12 mouse cellular contexts compared by ENCODE assay signal in the genomic region with DNA sequence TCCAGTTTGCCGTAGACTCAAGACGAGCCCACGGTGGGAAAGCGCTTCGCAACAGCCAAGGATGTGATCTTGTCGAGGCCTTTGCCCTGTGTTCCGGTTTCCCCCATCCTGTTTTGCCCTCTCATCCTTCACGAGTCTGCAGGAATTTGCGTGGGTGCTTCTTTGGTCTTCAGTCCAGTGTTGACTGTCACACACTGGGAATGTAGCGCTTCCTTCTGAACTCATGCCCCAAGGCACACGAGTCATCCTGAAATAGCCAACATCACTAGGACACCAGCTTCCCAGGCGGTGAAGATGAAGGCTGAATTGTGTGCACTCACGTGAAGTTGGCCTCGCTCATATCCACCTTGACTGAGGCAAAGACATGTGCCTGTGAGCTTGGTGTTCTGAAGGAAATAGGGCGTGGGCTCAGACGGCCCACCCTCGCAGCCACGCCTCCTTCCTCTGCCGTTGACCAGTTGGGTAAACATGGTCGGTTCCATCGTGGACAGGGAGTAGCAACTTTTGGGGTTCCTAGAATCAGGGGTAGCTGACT.
"Had no signal": no experiment of that assay in that cellular context is flagged by ENCODE, and none has a peak within 500 bp of the region (broad histone marks: within the 10 kb centered on the region; RNA-seq: fewer than 3 reads in every experiment).

No protein-coding gene starts in this region.

- H3K27ac ChIP-seq: intestine, embryonic 15.5 days; kidney, embryonic 15.5 days; limb, embryonic 12.5 days; liver, embryonic 14.5 days; midbrain, embryonic 10.5 days; neural tube, embryonic 15.5 days had no signal

- H3K27me3 ChIP-seq: intestine, embryonic 15.5 days; kidney, embryonic 15.5 days; limb, embryonic 12.5 days; neural tube, embryonic 15.5 days had no signal

- H3K36me3 ChIP-seq: intestine, embryonic 15.5 days; kidney, embryonic 15.5 days; limb, embryonic 12.5 days; midbrain, embryonic 10.5 days; neural tube, embryonic 15.5 days had no signal

- H3K4me1 ChIP-seq: intestine, embryonic 15.5 days; kidney, embryonic 15.5 days; limb, embryonic 12.5 days; neural tube, embryonic 15.5 days had no signal

- H3K9me3 ChIP-seq: intestine, embryonic 15.5 days; kidney, embryonic 15.5 days; limb, embryonic 12.5 days; midbrain, embryonic 10.5 days; neural tube, embryonic 15.5 days had no signal

- DNase-seq: lung, adult 18-20 months; midbrain, embryonic 14.5 days; right cerebral cortex, adult 18-20 months; right cerebral cortex, postnatal 25 days; thymus, postnatal 25 days had no signal

- H3K4me3 ChIP-seq: intestine, embryonic 15.5 days; kidney, embryonic 15.5 days; limb, embryonic 12.5 days; midbrain, embryonic 10.5 days; myocyte; neural tube, embryonic 15.5 days had no signal
